Mouse (Mus musculus) left cerebral cortex, postnatal 10 days (tissue): ENCODE data around the gene Ube3c. TPM values are rescaled to one million over a fixed set of nuclear protein-coding genes. Genes with fewer than 3 reads are reported as not detected.
A peak's percentile ranks its signal among the peaks of the same experiment; 100 is the strongest.
"Not testable (repeated sequence)": the region's sequence is repeated elsewhere in the genome, so short reads cannot be mapped to it uniquely, and the experiment has no call there.

ENCODE experiments used
- DNase-seq, 2 experiments: peaks; one replicate each; pipeline ENCODE4 v3.0.0; 2021 to 2022; ENCODE audit warnings: low spot score in 2 of 2, mixed read lengths in 1 of 2; ENCODE audit errors: extremely low spot score in 1 of 2
- intact Hi-C: fragments of 180-260 bp; cut with DNase I; formaldehyde crosslinking; loops from one replicate; pipeline ENCODE4 v1.15.1; 2025
- total RNA-seq, 2 experiments: library from RNA; stranded (reverse); gene quantifications; 2 replicates each; pipeline ENCODE4 v1.2.3; 2021

Gene Ube3c
- total RNA-seq, 2 experiments from 2014 or later, result 87.2 to 91.0 TPM

DNA sequence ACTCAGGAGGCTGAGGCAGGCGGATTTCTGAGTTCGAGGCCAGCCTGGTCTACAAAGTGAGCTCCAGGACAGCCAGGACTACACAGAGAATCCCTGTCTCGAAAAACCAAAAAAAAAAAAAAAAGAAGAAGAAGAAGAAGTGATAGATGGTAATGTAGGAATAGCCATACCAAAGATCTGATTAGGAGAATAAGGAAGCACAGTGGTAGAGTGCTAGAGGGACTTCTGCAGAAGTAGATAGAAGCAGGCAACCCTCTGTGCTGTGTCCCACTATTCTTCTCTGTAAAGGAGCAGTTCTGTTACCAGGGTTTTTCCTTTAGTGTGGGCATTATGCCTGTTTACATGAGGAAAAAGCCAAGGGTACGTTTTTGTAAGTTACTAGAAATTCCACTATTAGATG lies 92.2 kb downstream of the Ube3c start:
- intact Hi-C loops, DNase-seq: not testable (repeated sequence)

GRCm38 (mm10) chr5:29665391-29665790 lies 96.3 kb downstream of the Ube3c start:
- intact Hi-C loops, result no loop called here
- no peak for DNase-seq

DNA sequence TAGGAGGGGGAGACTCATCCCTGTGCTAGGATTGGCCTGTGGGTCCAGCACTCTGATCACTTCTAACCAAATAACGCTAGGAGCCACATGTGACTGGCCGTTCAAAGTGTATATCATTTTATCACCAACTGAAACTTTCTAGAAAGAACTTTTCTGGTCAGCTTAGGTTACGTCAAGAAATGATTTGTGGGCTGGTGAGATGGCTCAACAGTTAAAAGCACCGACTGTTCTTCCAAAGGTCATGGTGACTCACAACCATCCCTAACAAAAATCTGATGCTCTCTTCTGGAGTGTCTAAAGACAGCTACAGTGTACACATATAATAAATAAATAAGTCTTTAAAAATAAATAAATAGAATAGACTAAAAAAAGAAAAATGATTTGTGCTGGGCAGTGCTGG lies 103.5 kb downstream of the Ube3c start:
- intact Hi-C loops, result no loop called here
- no peak for DNase-seq

GRCm38 (mm10) chr5:29674305-29674704 lies 105.3 kb downstream of the Ube3c start:
- intact Hi-C loops, result no loop called here
- DNase-seq, result no peak

DNA sequence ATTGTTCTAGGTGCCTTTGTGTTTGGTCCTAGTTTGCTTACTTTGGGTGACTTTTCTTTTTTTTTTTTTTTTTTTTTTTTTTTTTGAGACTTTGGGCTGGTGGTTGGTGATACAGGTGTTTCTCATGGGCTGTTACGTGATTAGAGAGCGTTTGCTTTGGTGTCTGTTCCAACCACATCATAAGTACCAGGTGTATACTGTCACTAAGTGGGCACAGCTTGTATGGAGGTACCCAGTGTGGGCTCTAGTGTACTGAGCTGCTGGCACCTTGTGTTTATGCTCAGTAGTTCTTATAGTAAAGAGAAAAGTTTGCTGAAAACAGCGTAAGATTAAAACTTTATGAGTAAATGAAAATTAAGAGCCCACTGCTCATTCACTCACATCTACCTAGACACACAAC lies 107.4 kb downstream of the Ube3c start:
- DNase-seq, result no peak
- intact Hi-C loops, result no loop called here

DNA sequence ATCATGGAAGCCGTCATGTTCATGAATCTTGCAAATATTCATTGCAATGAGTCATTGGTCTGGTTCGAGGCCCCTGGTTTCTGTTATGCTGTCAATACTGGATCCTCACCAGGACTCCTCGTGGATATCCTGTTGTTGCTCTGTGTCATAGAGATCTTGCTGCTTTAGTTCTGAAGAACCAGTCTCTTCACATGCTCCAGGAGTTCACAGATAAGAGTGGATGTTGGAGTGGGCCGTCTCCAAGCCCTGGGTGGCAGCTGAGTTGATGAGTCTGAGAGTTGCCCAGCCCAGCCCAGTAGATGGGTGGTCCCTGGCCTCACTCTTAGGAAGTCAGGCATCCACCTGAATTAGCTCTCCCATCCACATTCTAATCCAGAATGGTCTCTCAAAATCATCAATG lies 116.0 kb downstream of the Ube3c start:
- DNase-seq, result no peak
- intact Hi-C loops, result no loop called here

DNA sequence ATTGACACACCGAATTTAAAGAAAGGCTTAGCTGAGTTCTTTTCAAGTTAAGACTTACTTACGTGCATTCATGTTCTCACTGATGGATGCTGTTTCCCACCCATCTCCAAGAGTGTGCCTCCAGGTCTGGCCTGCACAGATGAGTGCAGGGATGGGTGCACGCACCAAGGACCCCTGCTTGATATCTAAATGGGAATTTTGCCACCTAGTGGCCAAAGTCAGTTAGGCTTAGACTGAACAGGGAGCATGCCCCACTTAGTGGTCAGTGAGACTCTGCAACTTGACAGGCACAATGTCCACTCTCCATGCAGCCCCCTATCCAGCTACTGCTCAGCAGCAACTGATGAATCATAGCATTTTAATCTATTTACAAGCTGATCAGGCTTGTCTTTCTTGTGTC lies 118.6 kb downstream of the Ube3c start:
- intact Hi-C loops, result loop anchor here (2.0 kb wide), 1 partner anchor 299 kb away; no protein-coding TSS in a partner anchor
- peak in 1 of 2 experiments; percentile 30 for DNase-seq

DNA sequence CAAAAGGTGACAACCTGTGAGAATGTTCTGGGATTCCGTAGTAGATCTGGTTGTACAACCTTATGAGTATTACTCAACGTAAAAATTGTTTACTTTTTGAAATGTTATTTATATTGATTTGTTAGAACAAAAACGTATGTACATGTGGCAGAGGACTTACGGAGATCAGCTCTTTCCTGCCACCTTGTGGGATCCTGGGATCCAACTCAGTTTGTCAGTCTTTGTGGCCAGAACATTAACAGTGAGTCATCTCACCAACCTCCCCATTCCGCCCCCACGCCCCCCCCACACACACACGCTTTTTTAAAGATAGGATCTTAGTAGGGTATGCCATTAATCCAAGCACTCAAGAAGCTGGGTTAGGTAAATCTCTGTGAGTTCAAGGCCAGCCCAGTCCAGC lies 119.3 kb downstream of the Ube3c start:
- no peak for DNase-seq
- intact Hi-C loops, result no loop called here

- DNase-seq, result no peak
- intact Hi-C loops, result no loop called here
These were observed 129.5 kb downstream of the Ube3c start for GRCm38 (mm10) chr5:29698493-29698892.

DNA sequence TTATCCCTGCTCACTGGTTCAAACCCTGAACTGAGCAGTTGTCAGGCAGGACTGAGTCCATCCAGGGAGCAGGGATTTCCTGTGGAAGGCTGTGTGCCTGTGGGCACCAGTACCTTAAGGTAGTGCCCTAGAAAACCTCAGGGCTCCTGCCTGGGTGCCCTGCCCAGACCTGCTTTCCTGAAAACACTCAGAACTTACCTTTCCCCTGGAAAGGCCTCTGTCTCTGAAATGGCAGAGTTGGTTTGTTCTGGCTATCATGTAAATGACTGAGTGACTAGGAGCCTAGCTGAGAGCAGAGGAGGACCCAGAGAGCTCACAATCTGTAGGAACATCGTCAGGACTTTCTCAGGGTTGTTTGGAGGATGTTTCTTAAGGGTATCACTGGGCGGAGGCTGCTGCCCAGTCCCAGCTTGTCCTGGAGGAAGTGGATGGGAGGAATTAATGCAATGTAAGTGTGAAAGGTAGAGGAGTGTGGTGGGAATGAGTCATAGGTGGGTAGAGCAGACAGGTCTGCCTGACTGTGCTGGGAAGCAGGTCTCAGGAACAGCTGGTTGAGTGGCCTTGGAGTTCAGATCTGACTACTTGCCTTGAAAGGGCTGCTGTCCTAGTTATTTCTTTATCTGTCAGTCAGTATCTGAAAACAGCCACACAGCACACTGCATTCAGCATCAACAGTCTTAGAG lies 130.6 kb downstream of the Ube3c start:
- no peak for DNase-seq
- intact Hi-C loops, result no loop called here

DNA sequence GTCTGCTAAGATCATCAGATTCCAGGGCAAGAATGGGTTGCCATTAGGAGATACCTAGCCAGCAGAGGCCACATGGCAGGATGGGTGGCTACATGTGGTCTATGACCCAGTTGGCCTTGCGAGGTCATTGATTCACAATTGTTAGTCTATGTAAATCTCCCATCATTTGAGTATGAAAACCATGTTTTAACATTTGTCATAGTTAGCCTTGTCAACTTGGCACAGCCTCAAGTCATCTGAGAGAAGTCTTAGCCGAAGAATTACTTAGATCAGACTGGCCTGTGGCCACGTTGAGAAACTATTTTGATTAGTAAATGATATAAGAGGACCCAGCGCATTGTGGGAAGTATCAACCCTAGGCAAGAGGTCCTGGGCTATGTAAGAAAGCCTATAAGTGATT lies 138.2 kb downstream of the Ube3c start:
- no peak for DNase-seq
- intact Hi-C loops, result no loop called here

DNA sequence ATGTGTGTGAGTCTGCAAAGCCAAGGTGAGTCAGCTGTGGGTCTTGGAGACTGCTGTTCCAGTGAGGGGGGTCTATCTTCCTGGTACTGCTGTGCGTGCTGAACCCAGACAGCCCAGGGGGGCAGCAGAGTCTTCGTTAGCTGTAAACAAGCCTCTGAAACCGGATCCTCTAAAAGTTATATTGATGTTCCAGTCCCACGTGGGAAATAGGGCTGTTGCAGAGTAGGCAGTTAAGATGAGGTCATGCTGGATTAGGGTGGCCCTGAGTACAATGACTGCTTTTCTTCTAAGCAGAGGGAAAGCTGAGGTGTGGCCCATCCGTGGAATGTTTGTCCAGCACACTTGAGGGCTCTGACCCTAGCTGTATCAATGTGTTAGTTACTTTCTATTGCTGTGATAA lies 139.2 kb downstream of the Ube3c start:
- intact Hi-C loops, result no loop called here
- DNase-seq, result no peak

DNA sequence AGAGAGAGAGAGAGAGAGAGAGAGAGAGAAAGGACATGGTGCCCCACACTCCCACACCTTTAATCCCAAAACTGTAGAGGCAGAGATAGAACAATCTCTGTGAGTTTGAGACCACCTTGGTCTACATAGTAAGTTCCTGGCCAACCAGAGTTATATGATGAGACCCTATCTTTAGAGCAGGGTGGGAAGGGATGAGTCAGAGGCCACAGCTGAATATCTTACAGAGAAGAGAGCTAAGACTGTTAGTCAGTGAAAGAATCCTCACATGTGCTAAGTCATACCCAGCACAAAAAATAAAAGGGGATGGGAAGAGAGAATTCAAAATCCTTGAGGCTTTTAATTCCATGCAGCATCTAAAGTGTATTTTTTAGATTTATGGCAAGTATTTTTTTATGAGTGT lies 142.6 kb downstream of the Ube3c start:
- no peak for DNase-seq

GRCm38 (mm10) chr5:29712906-29713305 lies 143.9 kb downstream of the Ube3c start:
- no peak for DNase-seq
- intact Hi-C loops, result no loop called here

More for the DNA sequence above, 142.6 kb downstream of the Ube3c start:
- intact Hi-C loops, result no loop called here

GRCm38 (mm10) chr5:29721159-29721558 lies 152.1 kb downstream of the Ube3c start:
- intact Hi-C loops, result no loop called here
- no peak for DNase-seq

- DNase-seq, result no peak
- intact Hi-C loops, result no loop called here
These were observed 156.3 kb downstream of the Ube3c start for GRCm38 (mm10) chr5:29725369-29725768.

Other genes starting within 250 kb of the Ube3c start
- 10 to 100 TPM; 40.6 to 42.0 TPM for gene Lmbr1, start 190.9 kb upstream of the Ube3c start, total RNA-seq
- gene Nom1, start 134.6 kb upstream of the Ube3c start, total RNA-seq, result 10 to 100 TPM; 19.8 to 22.8 TPM
- not detected for gene Mnx1, start 90.8 kb upstream of the Ube3c start, total RNA-seq
- 100 to 1,000 TPM; 187 to 191 TPM for gene Dnajb6, start 166.4 kb downstream of the Ube3c start, total RNA-seq
- gene Gm5129, start 166.7 kb downstream of the Ube3c start, total RNA-seq, result not detected